Mouse (Mus musculus) myocyte (in vitro differentiated cells): Measurements from ENCODE around the gene Gstp1. TPM values are rescaled to one million over a fixed set of nuclear protein-coding genes. Genes with fewer than 3 reads are reported as not detected.
A peak's percentile ranks its signal among the peaks of the same experiment; 100 is the strongest.

Source experiments
- H3K27me3 ChIP-seq: one replicate; pipeline ENCODE4 v1.6.1; 2011; ENCODE audit not compliant: control insufficient read depth, insufficient read depth, insufficient read length
- H3K36me3 ChIP-seq: one replicate; pipeline ENCODE4 v1.6.1; 2011; ENCODE audit not compliant: control insufficient read depth, insufficient read depth
- H3K4me2 ChIP-seq: one replicate; pipeline ENCODE4 v1.6.1; 2011; ENCODE audit warnings: low read depth, control low read depth
- H3K4me3 ChIP-seq: one replicate; pipeline ENCODE4 v1.5.1; 2011; ENCODE audit warnings: mild to moderate bottlenecking, control low read depth, moderate library complexity
- H3K79me2 ChIP-seq: one replicate; pipeline ENCODE4 v1.6.1; 2011; ENCODE audit not compliant: control insufficient read depth, insufficient read depth
- H3ac ChIP-seq: one replicate; pipeline ENCODE4 v1.6.1; 2011; ENCODE audit not compliant: control insufficient read depth, insufficient read length
- CEBPB ChIP-seq: IDR thresholded peaks from 2 replicates; pipeline ENCODE4 v1.6.1; 2011; ENCODE audit warnings: mild to moderate bottlenecking, moderate library complexity; ENCODE audit not compliant: poor library complexity, insufficient read depth, severe bottlenecking
- E2F4 ChIP-seq: IDR thresholded peaks from one replicate; pipeline ENCODE4 v1.6.1; 2011; ENCODE audit warnings: mild to moderate bottlenecking, control low read depth, moderate library complexity; ENCODE audit not compliant: insufficient read depth
- MAX ChIP-seq: IDR thresholded peaks from one replicate; pipeline ENCODE4 v1.6.1; 2011; ENCODE audit warnings: low read depth, mild to moderate bottlenecking, control low read depth
- MYOD1 ChIP-seq, 3 experiments: IDR thresholded peaks; one replicate each; pipeline ENCODE4 v1.6.1; 2011; ENCODE audit warnings: control low read depth in 2 of 3, low read depth in 2 of 3, mild to moderate bottlenecking in 2 of 3, moderate library complexity in 1 of 3; ENCODE audit not compliant: insufficient read length in 2 of 3, control insufficient read depth in 1 of 3
- MYOG ChIP-seq, 3 experiments: IDR thresholded peaks; one replicate each; pipeline ENCODE4 v1.6.1; 2011; ENCODE audit warnings: control low read depth in 2 of 3, low read depth in 2 of 3, mild to moderate bottlenecking in 2 of 3; ENCODE audit not compliant: insufficient read length in 2 of 3, control insufficient read depth in 1 of 3, insufficient read depth in 1 of 3
- POLR2A ChIP-seq: IDR thresholded peaks from one replicate; pipeline ENCODE4 v1.6.1; 2011; ENCODE audit warnings: low read depth, mild to moderate bottlenecking, control low read depth, moderate library complexity; ENCODE audit not compliant: insufficient read length
- POLR2AphosphoS2 ChIP-seq: IDR thresholded peaks from one replicate; pipeline ENCODE4 v1.6.1; 2011; ENCODE audit warnings: low read depth, control low read depth; ENCODE audit not compliant: insufficient read length
- REST ChIP-seq: IDR thresholded peaks from one replicate; pipeline ENCODE4 v1.6.1; 2011; ENCODE audit warnings: mild to moderate bottlenecking, control low read depth, moderate library complexity; ENCODE audit not compliant: insufficient read depth, insufficient read length
- SRF ChIP-seq: IDR thresholded peaks from one replicate; pipeline ENCODE4 v1.6.1; 2011; ENCODE audit warnings: low read depth; ENCODE audit not compliant: control insufficient read depth, insufficient read length
- TCF12 ChIP-seq: IDR thresholded peaks from one replicate; pipeline ENCODE4 v1.6.1; 2011; ENCODE audit warnings: mild to moderate bottlenecking, control low read depth; ENCODE audit not compliant: poor library complexity, insufficient read depth, severe bottlenecking
- TCF3 ChIP-seq: IDR thresholded peaks from one replicate; pipeline ENCODE4 v1.6.1; 2011; ENCODE audit warnings: low read depth, control low read depth; ENCODE audit not compliant: insufficient read length
- USF1 ChIP-seq: IDR thresholded peaks from one replicate; pipeline ENCODE4 v1.6.1; 2011; ENCODE audit warnings: low read depth, mild to moderate bottlenecking, control low read depth, moderate library complexity
- polyA plus RNA-seq: library from polyadenylated mRNA; unstranded; fragments of >200 nt; fragmentation: generic; extraction: Trizol; gene quantifications from one replicate; pipeline ENCODE4 v1.2.1, GENCODE M21; 2012; ENCODE audit warnings: missing spikeins

Gstp1 gene
- polyA plus RNA-seq, 1 experiment: 768 TPM

DNA sequence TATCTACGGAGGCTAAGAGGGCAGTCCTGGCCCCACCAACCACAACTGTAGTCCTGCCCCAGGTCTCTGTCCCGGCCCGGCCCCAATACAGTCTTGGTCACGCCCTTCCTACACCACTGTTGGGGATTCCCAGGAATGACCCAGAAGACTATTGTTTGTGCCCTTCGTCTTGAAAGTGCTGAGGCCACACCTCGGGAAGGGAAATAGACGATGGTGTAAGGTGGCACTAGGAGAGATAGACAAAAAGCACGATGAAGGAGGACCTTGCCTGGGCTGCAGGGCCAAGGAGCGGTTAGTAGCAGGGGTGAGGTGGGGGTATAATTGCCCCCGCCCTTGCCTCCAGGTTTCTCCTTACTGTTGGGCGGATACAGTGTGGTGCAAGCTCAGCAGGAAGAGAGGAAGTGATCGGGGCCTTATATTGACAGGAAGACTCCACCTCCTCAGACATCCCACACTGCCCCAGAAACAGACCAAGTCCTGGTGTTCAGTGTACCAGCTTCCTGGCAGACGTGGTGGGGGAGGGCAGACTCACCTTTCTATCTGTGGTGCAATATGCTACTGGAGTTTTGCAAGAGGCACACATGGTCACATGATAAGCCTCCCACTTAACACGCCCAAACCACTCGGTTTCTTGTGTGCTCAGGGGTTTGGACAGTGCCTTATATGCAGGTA lies 21.4 kb upstream of the Gstp1 start, which contains the start of gene Gstp3:
Gstp3 (minus strand) TSS at position 501 of the 672 bp plus-strand sequence.
- Histone ChIP-seq H3K4me2 (no peak within 1 kb of the TSS), H3K36me3 (no peaks in the 10 kb centered on the region), H3K79me2 (no peaks in the 10 kb centered on the region), H3K27me3 (no peaks in the 10 kb centered on the region), H3K4me3 (no peak within 1 kb of the TSS), H3ac (no peak within 1 kb of the TSS)
- TF ChIP-seq CEBPB (peak; percentile 13; the same call in 1 of the 2 replicates), TCF12 (no peak)

DNA sequence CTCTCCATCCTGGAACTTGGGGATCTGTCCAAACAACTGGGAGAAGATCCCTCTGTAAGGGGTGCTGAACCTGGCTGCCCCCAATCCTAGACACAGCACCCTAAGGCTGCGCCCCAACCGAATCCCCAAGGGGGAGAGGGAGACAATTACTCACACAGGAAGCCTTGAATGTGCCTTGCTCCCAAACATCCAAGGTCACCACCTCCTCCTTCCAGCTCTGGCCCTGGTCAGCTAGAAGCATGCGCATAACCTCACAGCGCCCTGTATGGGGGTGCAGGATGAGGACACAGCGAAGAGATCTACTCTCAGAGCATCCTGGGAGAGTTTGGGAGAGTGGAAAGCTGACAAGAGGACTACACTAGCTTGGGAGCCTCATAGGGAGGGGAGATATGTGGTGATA lies 20.8 kb upstream of the Gstp1 start:
- Histone ChIP-seq H3K27me3 (no peaks in the 10 kb centered on the region), H3K36me3 (no peaks in the 10 kb centered on the region), H3ac (no peak overlapping the region), H3K4me3 (no peak overlapping the region), H3K79me2 (no peaks in the 10 kb centered on the region), H3K4me2 (no peak overlapping the region)
- TF ChIP-seq TCF12 (no peak), POLR2A (no peak), REST (no peak), TCF3 (no peak), E2F4 (no peak), MAX (no peak), USF1 (no peak), POLR2AphosphoS2 (no peak), SRF (no peak), MYOD1 (IDR thresholded peaks at IDR 0.05; ENCODE audit: control insufficient read depth in 1 of 3, insufficient read length in 2 of 3, low read depth in 2 of 3) (no peak), CEBPB (no peak), MYOG (IDR thresholded peaks at IDR 0.05; ENCODE audit: control insufficient read depth in 1 of 3, insufficient read depth in 1 of 3, insufficient read length in 2 of 3, low read depth in 2 of 3) (no peak)

DNA sequence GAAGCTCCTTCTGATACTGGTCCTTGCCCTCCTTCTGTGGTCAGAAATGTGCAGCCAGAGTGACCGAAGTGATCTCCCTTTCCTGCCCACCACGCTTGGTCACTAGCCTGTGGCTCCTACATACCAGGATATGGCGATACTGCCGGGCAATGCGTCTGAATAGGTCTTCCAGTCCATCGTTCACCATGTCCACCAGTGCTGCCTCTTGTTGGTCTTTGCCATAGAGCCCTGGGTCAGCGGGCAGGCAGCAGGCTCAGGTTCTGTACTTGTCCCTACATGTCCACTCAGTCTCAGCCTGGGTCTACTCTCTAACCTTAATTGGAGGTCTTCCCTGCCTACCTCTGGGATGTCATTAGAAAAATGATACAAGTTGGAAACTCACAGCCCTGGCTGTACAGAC lies 20.2 kb upstream of the Gstp1 start:
- H3K79me2 ChIP-seq: no peaks in the 10 kb centered on the region
- no peak for TF ChIP-seq MYOG (IDR thresholded peaks at IDR 0.05; ENCODE audit: control insufficient read depth in 1 of 3, insufficient read depth in 1 of 3, insufficient read length in 2 of 3, low read depth in 2 of 3)
- no peak for TF ChIP-seq TCF3
- no peak for TF ChIP-seq USF1
- no peak for TF ChIP-seq SRF
- TF ChIP-seq POLR2AphosphoS2: no peak
- TF ChIP-seq CEBPB: no peak
- H3K4me3 ChIP-seq: no peak overlapping the region
- H3K27me3 ChIP-seq: no peaks in the 10 kb centered on the region
- no peak overlapping the region for H3K4me2 ChIP-seq
- H3ac ChIP-seq: no peak overlapping the region
- no peaks in the 10 kb centered on the region for H3K36me3 ChIP-seq

DNA sequence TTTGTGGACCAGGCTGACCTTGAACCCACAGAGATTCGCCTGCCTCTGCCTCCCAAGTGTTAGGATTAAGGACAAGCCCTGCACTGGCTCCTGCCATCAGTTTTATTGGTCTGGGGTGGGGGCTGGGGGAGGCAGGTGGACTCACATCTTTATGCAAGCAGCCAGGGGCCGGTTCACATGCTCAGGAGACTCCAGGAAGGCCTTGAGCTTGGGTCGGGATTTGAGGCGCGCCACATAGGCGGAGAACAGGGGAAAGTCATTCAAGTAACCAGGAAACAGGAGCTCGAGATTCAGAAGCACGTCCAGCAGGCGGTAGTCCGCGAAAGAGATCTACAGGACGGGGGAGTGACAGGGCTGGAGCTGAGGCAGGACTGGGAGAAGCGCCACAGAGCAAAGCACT lies 19.6 kb upstream of the Gstp1 start:
- Histone ChIP-seq H3K4me3 (no peak overlapping the region), H3ac (no peak overlapping the region), H3K79me2 (no peaks in the 10 kb centered on the region), H3K36me3 (no peaks in the 10 kb centered on the region), H3K4me2 (no peak overlapping the region), H3K27me3 (no peaks in the 10 kb centered on the region)
- TF ChIP-seq USF1: no peak
- TF ChIP-seq MYOG (IDR thresholded peaks at IDR 0.05; ENCODE audit: control insufficient read depth in 1 of 3, insufficient read depth in 1 of 3, insufficient read length in 2 of 3, low read depth in 2 of 3): no peak
- TF ChIP-seq E2F4: no peak
- TF ChIP-seq TCF12: no peak
- TF ChIP-seq REST: no peak
- TF ChIP-seq TCF3: no peak
- no peak for TF ChIP-seq MYOD1 (IDR thresholded peaks at IDR 0.05; ENCODE audit: control insufficient read depth in 1 of 3, insufficient read length in 2 of 3, low read depth in 2 of 3)

DNA sequence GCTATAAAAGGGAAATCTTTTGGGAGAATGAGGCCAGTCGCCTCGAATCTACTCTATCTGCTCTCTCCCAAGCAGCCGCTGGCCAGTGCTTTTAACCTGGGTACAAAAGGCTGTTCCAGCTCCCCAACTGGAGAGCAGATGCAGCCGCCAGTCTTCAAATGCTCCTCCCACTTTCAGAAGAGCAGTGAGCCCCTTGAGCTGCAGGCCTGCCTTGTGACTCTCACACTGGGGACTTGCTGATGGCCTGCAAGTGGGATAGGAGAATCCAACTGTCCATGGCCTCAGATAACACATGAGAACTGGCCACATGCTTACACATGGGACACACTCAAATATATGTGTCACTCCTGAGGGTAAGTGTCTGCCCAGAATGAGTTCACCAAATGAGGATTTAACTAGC lies 18.9 kb upstream of the Gstp1 start:
- no peak overlapping the region for H3K4me3 ChIP-seq
- no peaks in the 10 kb centered on the region for H3K79me2 ChIP-seq
- no peaks in the 10 kb centered on the region for H3K27me3 ChIP-seq
- no peak for TF ChIP-seq USF1
- peak in 1 of 3 experiments; percentile 21 for TF ChIP-seq MYOD1 (IDR thresholded peaks at IDR 0.05; ENCODE audit: control insufficient read depth in 1 of 3, insufficient read length in 2 of 3, low read depth in 2 of 3)
- TF ChIP-seq TCF3: no peak
- no peaks in the 10 kb centered on the region for H3K36me3 ChIP-seq
- H3ac ChIP-seq: no peak overlapping the region
- no peak overlapping the region for H3K4me2 ChIP-seq
